Mouse (Mus musculus): ENCODE measurements at regions not wholly inside any gene's neighbourhood (a gene's known extent, or its start where the extent isn't known, plus 50 kb on each side); places are given as distances from the start of the nearest gene placed in this dataset.

DNA sequence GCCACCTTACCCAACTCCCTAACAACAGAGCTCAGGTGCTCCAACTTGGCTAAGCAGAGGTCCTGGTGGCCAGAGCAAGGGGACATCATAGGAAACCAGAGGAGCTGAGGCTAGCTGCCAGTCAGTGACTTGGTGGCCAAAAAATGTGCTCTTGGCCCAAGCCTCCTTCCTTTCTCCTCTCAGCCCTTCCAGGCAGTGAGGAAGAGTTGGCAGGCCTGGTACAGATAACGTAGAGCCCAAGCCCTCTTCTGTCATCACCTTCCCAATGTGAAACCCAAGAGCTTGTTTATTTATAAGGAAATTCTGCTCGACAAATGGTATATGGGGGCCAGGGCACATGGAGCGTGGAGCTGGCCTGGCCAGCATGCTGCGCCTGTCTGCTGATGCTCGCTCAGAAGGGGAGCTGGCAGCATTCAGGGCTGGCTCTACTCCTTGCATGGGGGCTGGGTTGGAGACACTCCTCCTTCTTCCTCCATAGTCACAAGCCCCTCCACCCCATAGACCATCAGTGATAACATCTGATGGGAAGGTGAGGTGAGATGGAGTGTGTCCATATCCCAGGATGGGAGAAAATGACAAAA, 156.1 kb downstream of the Fgf18 start:
- H3K27ac ChIP-seq (ENCODE audit: low read length), result no peak overlapping the region
- H3K27me3 ChIP-seq (replicated peaks; ENCODE audit: control insufficient read depth, insufficient read depth, low read length), result no peaks in the 10 kb centered on the region
- ATAC-seq, result no peak
- no peaks in the 10 kb centered on the region for H3K9me3 ChIP-seq (ENCODE audit: control insufficient read depth, low read length)
- H3K36me3 ChIP-seq (ENCODE audit: control insufficient read depth, insufficient read depth), result no peaks in the 10 kb centered on the region
- H3K4me1 ChIP-seq (replicated peaks; ENCODE audit: control insufficient read depth, insufficient read depth, low read length), result no peaks in the 10 kb centered on the region
- 92% methylated on average over 5 of the region's 5 CpGs for WGBS
- H3K4me2 ChIP-seq (ENCODE audit: low read length), result no peak overlapping the region
- H3K4me3 ChIP-seq (replicated peaks; ENCODE audit: low read length), result no peak overlapping the region
- no peak overlapping the region for H3K9ac ChIP-seq (replicated peaks; ENCODE audit: low read depth, low read length)

DNA sequence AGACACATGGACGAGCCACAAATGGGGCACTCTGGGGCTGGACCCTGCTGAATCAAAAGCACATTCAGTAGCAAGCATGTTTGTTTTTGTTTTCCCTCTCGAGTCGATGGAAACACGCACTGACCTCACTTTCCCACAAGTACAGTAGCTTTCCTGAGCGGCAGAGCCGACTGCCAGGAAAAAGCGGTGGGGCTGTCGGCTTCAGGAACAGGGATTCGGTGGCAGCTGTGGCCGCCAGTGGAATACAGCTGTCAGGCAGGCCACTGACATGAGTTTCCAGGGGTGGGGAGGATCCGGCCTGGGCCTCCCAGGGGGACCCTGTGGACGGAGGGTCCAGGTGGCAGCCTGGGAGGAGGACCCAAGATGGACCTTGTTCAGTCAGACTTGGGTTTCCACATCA, 157.0 kb downstream of the Fgf18 start:
- WGBS, result 93% methylated on average over 12 of the region's 12 CpGs
- H3K9me3 ChIP-seq (ENCODE audit: control insufficient read depth, low read length), result no peaks in the 10 kb centered on the region
- no peak overlapping the region for H3K4me2 ChIP-seq (ENCODE audit: low read length)
- H3K27me3 ChIP-seq (replicated peaks; ENCODE audit: control insufficient read depth, insufficient read depth, low read length), result no peaks in the 10 kb centered on the region
- H3K4me1 ChIP-seq (replicated peaks; ENCODE audit: control insufficient read depth, insufficient read depth, low read length), result no peaks in the 10 kb centered on the region
- no peak overlapping the region for H3K9ac ChIP-seq (replicated peaks; ENCODE audit: low read depth, low read length)
- H3K27ac ChIP-seq (ENCODE audit: low read length), result no peak overlapping the region
- no peak for ATAC-seq
- H3K36me3 ChIP-seq (ENCODE audit: control insufficient read depth, insufficient read depth), result no peaks in the 10 kb centered on the region
- no peak overlapping the region for H3K4me3 ChIP-seq (replicated peaks; ENCODE audit: low read length)

DNA sequence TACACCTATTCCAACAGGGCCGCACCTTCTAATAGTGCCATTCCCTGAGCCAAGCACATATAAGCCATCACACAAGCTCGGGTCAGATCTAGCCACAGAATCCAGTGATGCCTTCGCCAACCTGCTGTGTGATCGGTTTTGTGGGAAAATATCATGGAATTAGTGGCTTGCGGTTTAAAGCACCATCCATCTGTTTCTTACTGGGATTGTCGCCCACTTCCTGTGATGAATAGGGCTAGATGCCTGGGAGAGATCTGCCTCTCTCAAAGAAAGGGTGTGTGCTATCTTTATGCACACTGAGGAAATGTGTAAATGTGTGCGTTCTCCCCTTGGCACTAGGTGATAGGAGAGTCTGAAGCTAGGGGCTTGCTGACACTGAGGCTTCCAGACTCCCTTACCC, 154.5 kb upstream of the Smim23 start:
- H3K9me3 ChIP-seq (ENCODE audit: control insufficient read depth, low read length), result no peaks in the 10 kb centered on the region
- no peak overlapping the region for H3K27ac ChIP-seq (ENCODE audit: low read length)
- H3K4me3 ChIP-seq (replicated peaks; ENCODE audit: low read length), result no peak overlapping the region
- WGBS, result 79% methylated on average over 7 of the region's 7 CpGs
- H3K36me3 ChIP-seq (ENCODE audit: control insufficient read depth, insufficient read depth), result no peaks in the 10 kb centered on the region
- no peaks in the 10 kb centered on the region for H3K4me1 ChIP-seq (replicated peaks; ENCODE audit: control insufficient read depth, insufficient read depth, low read length)
- H3K4me2 ChIP-seq (ENCODE audit: low read length), result no peak overlapping the region
- H3K27me3 ChIP-seq (replicated peaks; ENCODE audit: control insufficient read depth, insufficient read depth, low read length), result no peaks in the 10 kb centered on the region
- ATAC-seq, result no peak
- no peak overlapping the region for H3K9ac ChIP-seq (replicated peaks; ENCODE audit: low read depth, low read length)

DNA sequence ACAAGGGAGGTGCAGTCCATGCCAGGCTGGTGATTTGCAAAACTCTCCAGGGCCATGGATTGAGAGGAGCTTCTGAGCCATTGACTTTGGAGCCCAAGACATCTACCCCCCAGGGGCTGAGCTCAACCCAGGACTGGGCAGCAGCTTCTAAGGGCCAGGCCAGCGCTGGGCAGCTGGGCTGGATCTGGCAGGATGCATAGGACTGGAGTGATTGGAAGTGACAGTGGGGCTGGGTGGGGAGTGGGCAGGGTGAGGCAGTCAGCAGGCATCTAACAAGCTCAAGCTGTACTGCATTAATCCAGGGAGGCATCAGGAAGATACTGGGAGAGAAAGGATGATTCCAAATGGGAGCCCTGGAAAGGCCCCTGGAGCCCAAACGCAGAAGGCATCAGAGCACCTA, 152.2 kb upstream of the Smim23 start:
- no peak overlapping the region for H3K9ac ChIP-seq (replicated peaks; ENCODE audit: low read depth, low read length)
- no peaks in the 10 kb centered on the region for H3K4me1 ChIP-seq (replicated peaks; ENCODE audit: control insufficient read depth, insufficient read depth, low read length)
- H3K9me3 ChIP-seq (ENCODE audit: control insufficient read depth, low read length), result no peaks in the 10 kb centered on the region
- ATAC-seq, result no peak
- 83% methylated on average over 2 of the region's 2 CpGs for WGBS
- H3K27me3 ChIP-seq (replicated peaks; ENCODE audit: control insufficient read depth, insufficient read depth, low read length), result no peaks in the 10 kb centered on the region
- no peak overlapping the region for H3K4me3 ChIP-seq (replicated peaks; ENCODE audit: low read length)
- no peak overlapping the region for H3K27ac ChIP-seq (ENCODE audit: low read length)
- H3K4me2 ChIP-seq (ENCODE audit: low read length), result no peak overlapping the region
- no peaks in the 10 kb centered on the region for H3K36me3 ChIP-seq (ENCODE audit: control insufficient read depth, insufficient read depth)

DNA sequence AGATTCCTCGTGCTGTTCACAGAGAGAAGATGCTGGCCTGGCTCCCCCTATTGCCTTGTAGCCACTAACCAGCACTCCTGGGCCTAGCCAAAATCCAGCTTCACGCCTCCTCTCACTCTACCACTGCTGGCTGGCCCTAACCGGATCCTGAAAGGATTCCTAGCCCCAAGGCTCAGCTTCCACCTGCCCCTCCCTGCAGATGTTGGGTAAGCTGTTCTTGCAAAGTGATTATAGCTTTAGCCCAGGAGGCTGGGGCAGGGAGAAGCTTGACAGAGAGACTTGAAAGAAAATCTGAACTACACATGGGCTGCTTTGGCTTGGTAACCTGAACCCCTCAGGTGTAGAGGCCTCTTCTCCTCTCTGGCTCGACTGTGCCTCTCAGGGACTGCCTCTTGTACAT, 149.0 kb upstream of the Smim23 start:
- Histone ChIP-seq H3K27ac (ENCODE audit: low read length) (no peak overlapping the region), H3K27me3 (replicated peaks; ENCODE audit: control insufficient read depth, insufficient read depth, low read length) (no peaks in the 10 kb centered on the region), H3K4me3 (replicated peaks; ENCODE audit: low read length) (no peak overlapping the region), H3K4me2 (ENCODE audit: low read length) (no peak overlapping the region), H3K9me3 (ENCODE audit: control insufficient read depth, low read length) (no peaks in the 10 kb centered on the region), H3K36me3 (ENCODE audit: control insufficient read depth, insufficient read depth) (no peaks in the 10 kb centered on the region), H3K9ac (replicated peaks; ENCODE audit: low read depth, low read length) (no peak overlapping the region), H3K4me1 (replicated peaks; ENCODE audit: control insufficient read depth, insufficient read depth, low read length) (no peaks in the 10 kb centered on the region)
- WGBS, result 73% methylated on average over 4 of the region's 4 CpGs
- no peak for ATAC-seq

DNA sequence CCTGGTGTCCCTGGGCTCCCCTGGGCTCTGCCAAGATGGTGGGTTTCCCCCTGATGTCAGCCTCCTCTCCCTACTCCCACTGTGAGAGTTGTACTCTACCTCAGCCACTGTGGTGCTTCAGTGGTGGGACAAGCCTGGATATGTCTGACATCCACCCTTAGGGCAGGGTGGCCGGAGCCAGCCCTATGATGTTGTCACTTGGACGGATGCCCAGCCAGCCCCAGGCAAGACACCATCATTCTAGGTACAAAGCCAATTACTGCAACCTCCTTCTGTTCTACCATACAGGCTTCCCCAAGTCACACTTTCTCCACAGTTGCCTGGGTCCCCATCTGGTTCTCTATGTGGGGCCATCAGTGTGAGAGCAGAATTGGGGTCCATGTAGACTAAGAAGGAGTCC, 141.0 kb upstream of the Smim23 start:
- H3K4me2 ChIP-seq (ENCODE audit: low read length), result no peak overlapping the region
- H3K9ac ChIP-seq (replicated peaks; ENCODE audit: low read depth, low read length), result no peak overlapping the region
- ATAC-seq, result no peak
- H3K36me3 ChIP-seq (ENCODE audit: control insufficient read depth, insufficient read depth), result no peaks in the 10 kb centered on the region
- no peak overlapping the region for H3K4me3 ChIP-seq (replicated peaks; ENCODE audit: low read length)
- no peaks in the 10 kb centered on the region; the same call in 1 of the 2 replicates for H3K9me3 ChIP-seq (ENCODE audit: control insufficient read depth, low read length)
- WGBS, result 61% methylated on average over 2 of the region's 2 CpGs
- no peak overlapping the region for H3K27ac ChIP-seq (ENCODE audit: low read length)
- H3K4me1 ChIP-seq (replicated peaks; ENCODE audit: control insufficient read depth, insufficient read depth, low read length), result 0 out of 2 replicates have a peak, but pooled peaks cover 2% of the 10 kb centered on the region
- H3K27me3 ChIP-seq (replicated peaks; ENCODE audit: control insufficient read depth, insufficient read depth, low read length), result no peaks in the 10 kb centered on the region

DNA sequence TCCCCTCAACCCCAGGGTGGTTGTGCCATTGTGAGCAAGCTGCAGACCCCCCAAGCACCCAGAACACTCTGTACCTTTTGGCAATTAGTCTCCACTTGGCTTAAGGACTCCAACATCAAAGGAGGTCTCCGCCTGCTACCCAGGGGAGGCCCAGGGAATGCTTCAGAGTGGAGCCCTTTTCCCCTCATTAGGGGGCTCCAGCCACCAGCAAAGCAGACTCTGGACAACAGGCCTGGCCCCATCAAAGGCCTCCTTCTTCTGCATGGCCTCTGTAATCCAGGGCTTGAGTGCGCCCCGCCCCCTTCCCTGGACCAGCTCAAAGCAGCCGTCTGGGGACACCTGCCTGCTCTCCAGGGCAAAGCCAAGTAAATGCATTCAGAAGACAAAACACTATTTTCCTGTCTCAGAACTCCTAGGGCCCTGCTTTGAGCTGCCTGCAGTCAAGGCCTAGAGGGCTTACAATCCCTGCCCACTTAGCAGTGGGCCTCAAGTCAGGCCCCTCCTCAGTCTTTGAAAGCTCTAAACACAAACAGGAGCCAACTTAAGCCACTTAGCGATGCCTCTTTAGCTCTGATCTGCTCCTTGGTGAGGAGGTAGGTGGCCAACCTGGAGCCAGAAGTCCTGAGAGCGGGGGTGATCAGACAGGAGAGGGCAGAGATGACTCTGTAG, 139.4 kb upstream of the Smim23 start:
- H3K36me3 ChIP-seq (ENCODE audit: control insufficient read depth, insufficient read depth), result no peaks in the 10 kb centered on the region
- 14% methylated on average over 6 of the region's 6 CpGs for WGBS
- no peak overlapping the region for H3K9ac ChIP-seq (replicated peaks; ENCODE audit: low read depth, low read length)
- no peak overlapping the region for H3K4me3 ChIP-seq (replicated peaks; ENCODE audit: low read length)
- H3K4me1 ChIP-seq (replicated peaks; ENCODE audit: control insufficient read depth, insufficient read depth, low read length), result 0 out of 2 replicates have a peak, but pooled peaks cover 2% of the 10 kb centered on the region
- ATAC-seq, result peak; percentile 75
- no peaks in the 10 kb centered on the region; the same call in 1 of the 2 replicates for H3K9me3 ChIP-seq (ENCODE audit: control insufficient read depth, low read length)
- no peak overlapping the region for H3K4me2 ChIP-seq (ENCODE audit: low read length)
- no peaks in the 10 kb centered on the region for H3K27me3 ChIP-seq (replicated peaks; ENCODE audit: control insufficient read depth, insufficient read depth, low read length)
- H3K27ac ChIP-seq (ENCODE audit: low read length), result no peak overlapping the region

DNA sequence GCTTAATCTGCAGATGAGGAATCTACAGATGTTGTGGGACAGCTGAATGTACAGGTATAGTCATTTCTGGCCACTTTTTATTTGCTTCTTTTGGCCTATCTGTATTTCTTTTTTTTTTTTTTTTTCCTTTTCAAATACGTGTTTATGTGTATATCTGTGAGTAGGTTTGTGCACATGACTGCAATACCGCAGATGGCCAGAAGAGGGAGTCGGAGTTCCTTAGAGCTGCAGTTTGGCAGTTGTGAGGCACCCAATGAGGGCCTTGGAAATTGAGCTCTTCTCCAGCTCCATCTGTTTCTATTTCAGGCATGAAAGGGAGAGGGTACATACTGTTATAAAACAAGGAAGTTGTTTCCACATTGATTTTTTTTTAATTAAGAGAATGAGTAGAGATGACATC, 137.2 kb upstream of the Smim23 start:
- H3K9me3 ChIP-seq (ENCODE audit: control insufficient read depth, low read length), result no peaks in the 10 kb centered on the region; the same call in 1 of the 2 replicates
- ATAC-seq, result no peak
- H3K9ac ChIP-seq (replicated peaks; ENCODE audit: low read depth, low read length), result no peak overlapping the region
- H3K27ac ChIP-seq (ENCODE audit: low read length), result no peak overlapping the region
- 0 out of 2 replicates have a peak, but pooled peaks cover 2% of the 10 kb centered on the region for H3K4me1 ChIP-seq (replicated peaks; ENCODE audit: control insufficient read depth, insufficient read depth, low read length)
- no peaks in the 10 kb centered on the region for H3K36me3 ChIP-seq (ENCODE audit: control insufficient read depth, insufficient read depth)
- no peak overlapping the region for H3K4me2 ChIP-seq (ENCODE audit: low read length)
- H3K27me3 ChIP-seq (replicated peaks; ENCODE audit: control insufficient read depth, insufficient read depth, low read length), result no peaks in the 10 kb centered on the region
- WGBS, result 70% methylated on average over 3 of the region's 3 CpGs
- H3K4me3 ChIP-seq (replicated peaks; ENCODE audit: low read length), result no peak overlapping the region

DNA sequence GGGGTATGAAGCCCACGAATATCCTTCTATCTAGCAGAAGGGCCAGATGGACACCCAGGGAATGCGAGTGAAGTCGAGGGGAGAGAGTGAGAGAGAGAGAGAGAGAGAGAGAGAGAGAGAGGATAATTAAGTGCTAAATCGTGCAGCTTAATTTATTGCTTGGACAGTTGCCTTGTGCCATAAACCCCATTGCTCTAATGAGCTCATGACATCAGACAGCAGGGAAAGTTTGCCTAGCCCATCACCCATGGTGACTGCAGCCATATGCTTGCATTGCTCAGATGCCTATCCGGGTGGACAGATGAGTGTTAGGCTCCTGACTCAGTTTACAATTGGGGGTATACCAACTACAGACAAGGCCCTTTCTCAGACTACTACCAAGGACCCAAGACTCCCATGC, 134.6 kb upstream of the Smim23 start:
- no peak overlapping the region for H3K4me3 ChIP-seq (replicated peaks; ENCODE audit: low read length)
- WGBS, result 50% methylated on average over 5 of the region's 5 CpGs
- H3K27me3 ChIP-seq (replicated peaks; ENCODE audit: control insufficient read depth, insufficient read depth, low read length), result no peaks in the 10 kb centered on the region
- H3K9me3 ChIP-seq (ENCODE audit: control insufficient read depth, low read length), result no peaks in the 10 kb centered on the region; the same call in 1 of the 2 replicates
- no peak overlapping the region for H3K4me2 ChIP-seq (ENCODE audit: low read length)
- H3K4me1 ChIP-seq (replicated peaks; ENCODE audit: control insufficient read depth, insufficient read depth, low read length), result no peaks in the 10 kb centered on the region
- H3K36me3 ChIP-seq (ENCODE audit: control insufficient read depth, insufficient read depth), result no peaks in the 10 kb centered on the region
- no peak overlapping the region for H3K27ac ChIP-seq (ENCODE audit: low read length)
- no peak for ATAC-seq
- no peak overlapping the region for H3K9ac ChIP-seq (replicated peaks; ENCODE audit: low read depth, low read length)

Data from forebrain, embryonic 16.5 days (tissue).